Mouse (Mus musculus): ENCODE measurements at regions not wholly inside any gene's neighbourhood (a gene's known extent, or its start where the extent isn't known, plus 50 kb on each side); places are given as distances from the start of the nearest gene placed in this dataset.
A peak's percentile ranks its signal among the peaks of the same experiment; 100 is the strongest.

DNA sequence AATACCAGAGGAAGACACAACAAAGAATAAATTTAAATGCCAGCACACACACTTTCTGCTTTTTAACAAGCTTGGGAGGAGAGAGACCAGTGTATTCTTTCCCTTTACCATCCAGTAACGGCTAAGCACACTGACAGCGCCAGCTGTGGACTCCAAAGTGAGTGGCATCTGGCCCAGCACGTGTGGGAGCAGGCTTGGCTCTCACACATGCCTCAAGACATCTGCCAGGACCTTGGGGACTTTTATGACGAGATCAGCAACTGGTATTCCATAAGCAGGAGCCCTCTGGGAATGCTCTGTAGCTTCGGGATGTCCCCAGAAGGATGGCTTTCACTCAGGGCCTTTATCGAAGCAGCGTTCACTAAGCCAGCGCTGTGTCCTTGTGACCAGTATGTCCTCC is 92.0 kb upstream of the Gm10234 start:
- no peak for ATAC-seq (ENCODE audit: insufficient number of reproducible peaks, insufficient read depth, low FRiP score, low TSS enrichment, low read depth)
- no peaks in the 10 kb centered on the region for H3K27me3 ChIP-seq
- H3K4me3 ChIP-seq, result no peak overlapping the region
- no peak overlapping the region for H3K27ac ChIP-seq
- no peaks in the 10 kb centered on the region for H3K9me3 ChIP-seq
- H3K4me1 ChIP-seq, result 0 out of 2 replicates have a peak, but pooled peaks cover 3% of the 10 kb centered on the region
- H3K9ac ChIP-seq, result no peak overlapping the region
- H3K36me3 ChIP-seq, result no peaks in the 10 kb centered on the region
- no peak overlapping the region for H3K4me2 ChIP-seq
- WGBS, result 71% methylated on average over 8 of the region's 8 CpGs

- Histone ChIP-seq H3K4me1 (0 out of 2 replicates have a peak, but pooled peaks cover 4% of the 10 kb centered on the region), H3K36me3 (no peaks in the 10 kb centered on the region), H3K4me3 (no peak overlapping the region), H3K27me3 (no peaks in the 10 kb centered on the region), H3K27ac (peak overlapping the region; percentile 35; the same call in 1 of the 2 replicates), H3K9ac (no peak overlapping the region), H3K4me2 (peak overlapping the region; percentile 34), H3K9me3 (no peaks in the 10 kb centered on the region)
- WGBS, result 64% methylated on average over 13 of the region's 13 CpGs
- no peak for ATAC-seq (ENCODE audit: insufficient number of reproducible peaks, insufficient read depth, low FRiP score, low TSS enrichment, low read depth)
Observed at GRCm38 (mm10) chr6:95234712-95235111, 87.2 kb upstream of the Gm10234 start.

DNA sequence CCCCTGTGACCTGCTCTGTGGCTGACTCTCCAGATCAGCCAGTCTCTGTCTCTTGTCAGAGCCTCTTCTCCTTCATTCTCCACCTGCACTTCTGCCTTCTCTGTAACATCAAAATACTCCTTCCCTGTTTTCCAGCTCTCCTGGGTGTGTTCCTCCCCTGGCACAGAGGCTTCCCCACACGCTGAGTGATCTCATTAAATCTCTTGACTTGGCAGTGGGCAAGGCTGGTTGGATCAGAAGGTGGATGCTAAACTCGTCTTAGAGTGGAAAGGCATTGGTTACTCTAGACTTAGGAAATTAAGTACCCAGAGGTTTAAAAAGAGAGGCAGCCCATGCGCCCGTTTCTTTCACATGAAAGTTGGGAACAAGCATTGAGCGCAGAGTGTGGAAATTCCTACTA is 78.3 kb upstream of the Gm10234 start:
- Histone ChIP-seq H3K36me3 (no peaks in the 10 kb centered on the region), H3K4me2 (no peak overlapping the region), H3K9me3 (no peaks in the 10 kb centered on the region), H3K27me3 (no peaks in the 10 kb centered on the region), H3K4me1 (no peaks in the 10 kb centered on the region), H3K9ac (no peak overlapping the region), H3K4me3 (no peak overlapping the region), H3K27ac (no peak overlapping the region)
- WGBS, result 82% methylated on average over 5 of the region's 5 CpGs
- ATAC-seq (ENCODE audit: insufficient number of reproducible peaks, insufficient read depth, low FRiP score, low TSS enrichment, low read depth), result no peak

DNA sequence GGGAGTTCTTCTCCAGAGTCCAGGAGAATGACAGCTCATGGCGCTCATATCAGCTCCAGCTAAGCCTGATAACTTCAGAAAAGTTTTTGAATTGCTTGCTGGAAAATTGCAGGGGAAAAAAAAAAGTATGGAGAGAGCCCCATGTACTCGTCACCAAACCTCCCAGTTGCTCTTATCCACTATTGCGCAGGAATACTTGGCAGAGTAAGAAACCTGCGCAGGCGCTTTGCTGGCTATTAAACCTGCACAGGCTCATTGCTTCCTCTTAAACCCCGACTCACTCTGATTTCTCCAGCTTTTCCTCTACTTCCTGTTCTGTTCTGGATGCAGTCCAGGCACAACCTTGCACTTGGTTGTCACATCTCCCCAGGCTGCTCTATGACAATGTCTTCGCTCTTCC is 77.0 kb upstream of the Gm10234 start:
- no peak for ATAC-seq (ENCODE audit: insufficient number of reproducible peaks, insufficient read depth, low FRiP score, low TSS enrichment, low read depth)
- H3K27ac ChIP-seq, result no peak overlapping the region
- H3K4me3 ChIP-seq, result no peak overlapping the region
- no peak overlapping the region for H3K9ac ChIP-seq
- H3K27me3 ChIP-seq, result no peaks in the 10 kb centered on the region
- no peak overlapping the region for H3K4me2 ChIP-seq
- H3K36me3 ChIP-seq, result no peaks in the 10 kb centered on the region
- no peaks in the 10 kb centered on the region for H3K9me3 ChIP-seq
- 88% methylated on average over 7 of the region's 7 CpGs for WGBS
- no peaks in the 10 kb centered on the region for H3K4me1 ChIP-seq

GRCm38 (mm10) chr6:95256303-95256702 is 65.6 kb upstream of the Gm10234 start:
- WGBS, result 47% methylated on average over 5 of the region's 5 CpGs

GRCm38 (mm10) chr6:95261001-95261400 is 60.9 kb upstream of the Gm10234 start:
- no peaks in the 10 kb centered on the region for H3K36me3 ChIP-seq
- H3K27me3 ChIP-seq, result no peaks in the 10 kb centered on the region
- H3K4me1 ChIP-seq, result no peaks in the 10 kb centered on the region
- no peak overlapping the region for H3K9ac ChIP-seq
- no peak for ATAC-seq (ENCODE audit: insufficient number of reproducible peaks, insufficient read depth, low FRiP score, low TSS enrichment, low read depth)
- WGBS, result 58% methylated on average over 1 of the region's 1 CpGs
- H3K27ac ChIP-seq, result no peak overlapping the region
- no peak overlapping the region for H3K4me3 ChIP-seq
- no peaks in the 10 kb centered on the region for H3K9me3 ChIP-seq
- H3K4me2 ChIP-seq, result no peak overlapping the region

More at GRCm38 (mm10) chr6:95256303-95256702, 65.6 kb upstream of the Gm10234 start:
- Histone ChIP-seq H3K4me2 (no peak overlapping the region), H3K4me1 (no peaks in the 10 kb centered on the region), H3K4me3 (no peak overlapping the region), H3K36me3 (no peaks in the 10 kb centered on the region), H3K9ac (no peak overlapping the region), H3K27me3 (no peaks in the 10 kb centered on the region), H3K27ac (no peak overlapping the region), H3K9me3 (0 out of 2 replicates have a peak, but pooled peaks cover 2% of the 10 kb centered on the region)
- no peak for ATAC-seq (ENCODE audit: insufficient number of reproducible peaks, insufficient read depth, low FRiP score, low TSS enrichment, low read depth)

DNA sequence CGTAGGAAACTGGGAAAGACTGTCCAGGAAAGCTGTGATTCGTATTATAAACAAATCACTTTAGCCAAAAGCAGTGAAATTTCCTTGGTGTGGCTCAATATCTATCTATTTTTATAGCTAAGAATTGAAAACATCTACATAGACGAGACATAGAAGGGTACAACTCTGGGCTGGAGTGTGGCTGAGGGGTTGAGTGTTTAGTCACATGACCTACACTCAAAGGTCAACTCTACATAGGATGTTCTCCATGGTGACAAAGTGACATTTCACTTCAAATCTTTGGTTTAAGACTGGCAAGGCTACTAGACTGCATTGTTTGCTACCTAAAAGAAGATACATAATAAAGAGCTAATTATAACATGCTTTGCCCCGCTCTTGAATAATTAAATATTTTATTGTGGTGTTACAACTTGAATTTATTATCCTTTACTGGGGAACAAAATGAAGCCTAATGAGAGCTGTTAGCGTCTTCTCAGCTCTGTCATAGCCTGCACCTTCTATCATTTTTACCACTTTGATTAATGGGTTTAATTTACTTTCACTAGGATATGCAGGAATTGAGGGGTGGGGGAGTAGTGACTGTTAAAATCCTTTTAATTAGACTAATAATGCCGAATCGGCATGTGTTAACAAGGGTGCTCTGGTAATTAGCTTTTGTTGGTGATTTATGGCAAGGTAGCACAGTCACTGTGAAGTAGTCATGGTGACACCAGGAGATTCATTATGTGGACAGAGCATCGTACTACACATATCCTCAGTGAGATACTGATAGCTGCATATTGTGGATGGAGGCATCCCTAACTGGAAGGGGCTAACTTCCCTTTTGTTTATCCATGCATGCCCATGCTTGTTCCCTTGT is 57.7 kb upstream of the Gm10234 start:
- ATAC-seq (ENCODE audit: insufficient number of reproducible peaks, insufficient read depth, low FRiP score, low TSS enrichment, low read depth), result no peak

GRCm38 (mm10) chr6:95269524-95269923 is 52.4 kb upstream of the Gm10234 start:
- H3K9ac ChIP-seq, result no peak overlapping the region
- H3K27me3 ChIP-seq, result no peaks in the 10 kb centered on the region
- H3K36me3 ChIP-seq, result no peaks in the 10 kb centered on the region
- no peak for ATAC-seq (ENCODE audit: insufficient number of reproducible peaks, insufficient read depth, low FRiP score, low TSS enrichment, low read depth)
- H3K9me3 ChIP-seq, result no peaks in the 10 kb centered on the region
- H3K27ac ChIP-seq, result no peak overlapping the region
- WGBS, result 91% methylated on average over 8 of the region's 8 CpGs
- H3K4me3 ChIP-seq, result no peak overlapping the region
- H3K4me2 ChIP-seq, result no peak overlapping the region
- H3K4me1 ChIP-seq, result no peaks in the 10 kb centered on the region

More for the DNA sequence above, 57.7 kb upstream of the Gm10234 start:
- Histone ChIP-seq H3K4me1 (no peaks in the 10 kb centered on the region), H3K9me3 (no peaks in the 10 kb centered on the region), H3K4me2 (no peak overlapping the region), H3K4me3 (no peak overlapping the region), H3K27ac (no peak overlapping the region), H3K9ac (no peak overlapping the region), H3K36me3 (no peaks in the 10 kb centered on the region), H3K27me3 (no peaks in the 10 kb centered on the region)
- 85% methylated on average over 8 of the region's 8 CpGs for WGBS
